Mouse (Mus musculus) stomach, postnatal 0 days (tissue): ENCODE results near the gene Gck.

Source experiments
- CTCF ChIP-seq: IDR thresholded peaks from 2 replicates; pipeline ENCODE4 v1.5.1; 2016; ENCODE audit warnings: antibody characterized with exemption, low read depth, mild to moderate bottlenecking, moderate library complexity
- EP300 ChIP-seq: optimal IDR thresholded peaks from 2 replicates; pipeline ENCODE3; 2016; ENCODE audit warnings: antibody characterized with exemption

DNA sequence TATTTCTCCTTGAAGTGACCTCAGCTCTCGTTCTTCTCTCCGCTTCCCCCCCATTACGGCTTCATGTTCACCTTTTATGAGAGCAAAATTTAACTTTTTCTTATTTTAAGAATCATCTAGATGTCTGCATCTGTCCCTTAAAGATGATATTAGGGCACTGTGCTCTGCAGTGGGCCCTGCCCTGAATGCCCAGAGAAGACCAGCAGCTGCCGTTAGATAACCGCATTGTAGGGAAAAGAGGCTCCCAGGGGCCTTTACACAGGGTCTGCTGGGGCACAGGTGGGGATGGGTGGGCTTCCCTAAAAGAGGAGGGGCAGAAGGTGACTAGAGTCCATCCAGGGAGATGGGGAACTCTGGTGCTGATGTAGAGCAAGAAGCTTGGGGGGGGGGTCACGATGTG, 56.1 kb downstream of the Gck start:
- TF ChIP-seq CTCF (no peak), EP300 (no peak)
